Mouse (Mus musculus) kidney, postnatal 36 days (tissue): ENCODE results near the gene Idh1.

Experiments used
- DNase-seq, 2 experiments: peaks; one replicate each; pipeline ENCODE4 v3.0.0; 2021 to 2022; ENCODE audit warnings: mixed read lengths in 2 of 2

Gene Idh1

GRCm38 (mm10) chr1:65112031-65112806 lies 74.1 kb downstream of the Idh1 start:
- peak; percentile 83 to 85 for DNase-seq

- no peak for DNase-seq
Measured at GRCm38 (mm10) chr1:65109756-65110435, 76.4 kb downstream of the Idh1 start.

- no peak for DNase-seq
Measured at GRCm38 (mm10) chr1:65109196-65109595, 77.1 kb downstream of the Idh1 start.
